Mouse (Mus musculus) granulocyte monocyte progenitor cell, adult 5-6 weeks (primary cell): ENCODE data around the gene Glis3. TPM values are rescaled to one million over a fixed set of nuclear protein-coding genes. Genes with fewer than 3 reads are reported as not detected.

Source experiments
- ATAC-seq: replicated peaks from 2 replicates; pipeline ENCODE4 v1.8.0; 2016; ENCODE audit warnings: mild to moderate bottlenecking, moderate TSS enrichment, inconsistent platforms; ENCODE audit not compliant: poor library complexity, severe bottlenecking
- total RNA-seq, 2 experiments: library from RNA; stranded (forward) in 1 of 2; stranded (reverse) in 1 of 2; fragments of 200-712, 200-1000 nt in 1 of 2; fragments of >200 nt in 1 of 2; fragmentation: Nextera tagmentation in 1 of 2; gene quantifications; 2 replicates each; pipeline ENCODE4 v1.2.3; 2014 to 2017

Glis3 gene
- total RNA-seq, 2 experiments from 2014 or later = 4.5 to 10.0 TPM

GRCm38 (mm10) chr19:28500975-28501374 lies 178.9 kb downstream of the Glis3 start:
- no peak for ATAC-seq

- no peak for ATAC-seq
These were observed 179.4 kb downstream of the Glis3 start for GRCm38 (mm10) chr19:28500505-28500904.

- no peak for ATAC-seq
These were observed 180.1 kb downstream of the Glis3 start for GRCm38 (mm10) chr19:28499786-28500185.

- ATAC-seq = no peak
These were observed 184.0 kb downstream of the Glis3 start for GRCm38 (mm10) chr19:28495926-28496325.

- ATAC-seq = no peak
These were observed 186.1 kb downstream of the Glis3 start for GRCm38 (mm10) chr19:28493605-28494260.

- no peak for ATAC-seq
These were observed 201.8 kb downstream of the Glis3 start for GRCm38 (mm10) chr19:28478055-28478454.

- no peak for ATAC-seq
These were observed 202.5 kb downstream of the Glis3 start for GRCm38 (mm10) chr19:28477326-28477863.

GRCm38 (mm10) chr19:28473621-28474020 lies 206.3 kb downstream of the Glis3 start:
- ATAC-seq = no peak

- ATAC-seq = no peak
These were observed 208.7 kb downstream of the Glis3 start for GRCm38 (mm10) chr19:28471144-28471543.

GRCm38 (mm10) chr19:28465779-28466178 lies 214.1 kb downstream of the Glis3 start:
- ATAC-seq = no peak

- ATAC-seq = no peak
These were observed 225.5 kb downstream of the Glis3 start for GRCm38 (mm10) chr19:28454331-28454730.

- ATAC-seq = no peak
These were observed 226.8 kb downstream of the Glis3 start for GRCm38 (mm10) chr19:28452951-28453520.

GRCm38 (mm10) chr19:28448811-28449210 lies 231.1 kb downstream of the Glis3 start:
- no peak for ATAC-seq

GRCm38 (mm10) chr19:28442161-28442560 lies 237.7 kb downstream of the Glis3 start:
- no peak for ATAC-seq

GRCm38 (mm10) chr19:28436457-28437148 lies 243.3 kb downstream of the Glis3 start:
- no peak for ATAC-seq

GRCm38 (mm10) chr19:28428220-28428816 lies 251.6 kb downstream of the Glis3 start:
- ATAC-seq = peak; percentile 72

- ATAC-seq = peak; percentile 93
These were observed 255.7 kb downstream of the Glis3 start for GRCm38 (mm10) chr19:28424180-28424579.

GRCm38 (mm10) chr19:28422939-28423338 lies 256.9 kb downstream of the Glis3 start:
- ATAC-seq = no peak

GRCm38 (mm10) chr19:28416069-28416468 lies 263.8 kb downstream of the Glis3 start:
- no peak for ATAC-seq

GRCm38 (mm10) chr19:28408787-28409186 lies 271.1 kb downstream of the Glis3 start:
- no peak for ATAC-seq

- ATAC-seq = no peak
These were observed 276.9 kb downstream of the Glis3 start for GRCm38 (mm10) chr19:28402956-28403355.
